Mouse (Mus musculus): ENCODE measurements around the gene Adamtsl2.

- no peak for TF ChIP-seq MYOG (IDR thresholded peaks at IDR 0.05; ENCODE audit: control insufficient read depth, extremely low read depth, insufficient read length)
- TF ChIP-seq USF1 (IDR thresholded peaks at IDR 0.05; ENCODE audit: low read depth), result no peak
Observed at GRCm38 (mm10) chr2:27075485-27075884, 3.7 kb upstream of the Adamtsl2 start.
